Mouse (Mus musculus): Measurements from ENCODE around the gene Fnip2. TPM values are rescaled to one million over a fixed set of nuclear protein-coding genes. Genes with fewer than 3 reads are reported as not detected.

Fnip2 gene
- total RNA-seq, 4 experiments from 2014 or later: 12.9 to 23.2 (median 16.2) TPM

DNA sequence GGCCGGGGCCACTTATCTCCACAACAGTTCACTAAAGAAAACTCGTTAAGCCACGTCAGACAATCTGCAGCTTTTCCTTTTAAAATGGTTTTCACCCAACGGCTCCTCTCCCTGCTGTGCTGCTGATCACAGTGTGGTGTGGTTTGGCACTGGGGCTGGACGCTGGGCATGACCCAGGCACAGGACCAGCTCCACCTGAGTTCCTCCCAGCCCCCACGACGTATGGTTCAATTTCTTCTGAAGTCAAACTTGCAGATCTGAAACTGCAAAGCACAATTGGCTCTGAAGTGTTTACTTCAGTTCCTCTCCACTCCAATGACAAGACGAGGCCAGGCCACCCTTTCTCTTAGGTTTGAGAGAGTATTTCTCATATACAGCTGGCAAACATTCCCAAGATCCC, 39.1 kb downstream of the Fnip2 start:
- no peak for DNase-seq (ENCODE audit: low spot score)

DNA sequence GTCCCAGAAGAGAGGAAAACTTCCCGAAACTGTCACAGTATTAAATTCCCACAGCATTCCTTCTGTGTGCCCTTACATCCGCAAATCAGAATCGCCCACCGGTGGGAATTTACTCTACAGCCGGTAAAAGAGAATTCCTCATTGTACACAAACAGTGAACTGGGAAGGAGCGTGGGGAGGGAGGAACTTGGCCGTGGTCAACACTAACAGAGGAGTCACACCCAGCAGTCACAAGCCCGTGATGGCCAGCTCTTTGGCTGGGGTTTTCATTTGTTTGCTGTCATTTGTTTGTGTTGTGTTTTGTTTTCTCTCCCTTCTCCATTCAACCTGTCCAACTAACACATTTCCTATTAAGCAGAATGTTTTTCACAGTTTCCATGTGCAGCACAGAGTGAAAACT, 39.7 kb downstream of the Fnip2 start:
- DNase-seq (ENCODE audit: low spot score): no peak

DNA sequence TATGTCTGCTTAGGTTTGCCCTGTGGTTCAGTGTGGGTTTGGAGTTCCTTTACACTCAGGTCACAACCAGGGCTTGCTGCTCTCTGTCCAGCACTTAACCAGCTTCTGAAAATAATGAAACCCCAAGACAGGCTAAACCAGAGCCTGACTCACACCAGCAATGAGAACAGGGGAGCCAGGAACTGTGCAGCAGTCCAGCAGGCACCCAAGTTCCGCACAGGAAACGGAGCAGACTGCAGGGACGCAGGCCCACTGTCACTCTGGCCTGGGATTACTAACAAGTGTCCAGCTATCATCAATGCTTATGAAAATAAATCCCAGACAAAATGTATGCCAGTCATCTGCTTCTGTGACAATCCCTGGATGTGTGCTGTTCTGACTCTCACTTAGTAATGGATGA, 40.1 kb downstream of the Fnip2 start:
- DNase-seq (ENCODE audit: low spot score): no peak

- DNase-seq (ENCODE audit: low spot score): no peak
These were observed 44.2 kb downstream of the Fnip2 start for GRCm38 (mm10) chr3:79523349-79523748.

DNA sequence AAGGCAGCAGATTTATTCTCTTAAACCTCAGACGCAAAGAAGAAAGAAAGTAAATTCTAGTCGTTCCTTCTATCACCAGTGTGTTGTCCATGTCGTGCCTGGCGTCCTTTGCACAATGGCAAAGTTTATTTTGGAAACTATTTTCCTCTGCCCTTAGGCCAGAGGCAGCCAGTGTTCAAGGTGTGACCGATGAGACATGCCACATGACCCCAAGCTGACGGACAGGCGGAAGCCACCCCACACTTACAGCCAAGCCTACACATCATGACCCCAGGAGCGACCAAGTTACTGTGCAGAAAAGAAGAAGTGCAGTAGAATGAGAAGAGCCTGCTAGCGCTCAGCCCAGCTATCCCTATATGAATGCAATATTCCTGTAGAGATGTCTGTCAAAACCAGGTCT, 47.7 kb downstream of the Fnip2 start:
- DNase-seq (ENCODE audit: low spot score): no peak

DNA sequence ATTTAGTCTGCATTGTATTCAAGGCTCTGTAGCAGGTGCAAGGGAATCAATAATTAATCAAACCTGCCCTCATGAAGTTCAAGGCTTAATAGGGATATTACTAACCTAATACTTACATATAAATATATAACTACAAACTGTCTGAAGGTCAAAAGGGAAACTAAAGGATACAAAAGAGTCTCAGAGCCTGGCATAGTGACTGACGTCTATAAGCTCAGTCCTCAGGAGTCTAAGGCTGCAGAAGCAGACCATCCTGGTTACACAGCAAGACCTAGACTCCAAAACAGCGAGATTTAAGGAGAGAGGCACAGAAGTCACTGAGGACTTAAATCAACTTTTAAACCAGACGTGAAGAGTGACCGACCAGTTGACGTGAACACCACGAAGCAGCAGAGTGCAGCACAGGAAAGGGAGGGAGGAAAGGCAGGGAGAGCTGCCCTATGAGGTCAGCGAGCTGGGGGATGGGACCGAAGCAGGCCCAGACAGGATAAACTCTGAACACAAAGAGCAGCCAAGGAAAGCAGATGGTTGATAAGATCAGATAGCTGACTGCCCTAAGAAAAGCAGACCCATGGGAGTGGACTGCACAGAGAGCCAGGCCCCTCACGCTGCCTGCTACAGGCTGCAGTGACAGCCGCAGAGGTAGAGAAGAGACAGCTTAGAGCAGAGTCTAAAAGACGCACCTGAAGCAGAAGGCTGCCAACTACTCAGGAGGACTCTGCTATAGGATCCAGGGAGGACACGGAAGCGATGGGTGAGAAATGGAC, 48.7 kb downstream of the Fnip2 start:
- peak; percentile 67 for DNase-seq (ENCODE audit: low spot score)

GRCm38 (mm10) chr3:79517884-79518591, 49.6 kb downstream of the Fnip2 start:
- no peak for DNase-seq (ENCODE audit: low spot score)

- no peak for DNase-seq (ENCODE audit: low spot score)
These were observed 50.6 kb downstream of the Fnip2 start for GRCm38 (mm10) chr3:79516958-79517357.

DNA sequence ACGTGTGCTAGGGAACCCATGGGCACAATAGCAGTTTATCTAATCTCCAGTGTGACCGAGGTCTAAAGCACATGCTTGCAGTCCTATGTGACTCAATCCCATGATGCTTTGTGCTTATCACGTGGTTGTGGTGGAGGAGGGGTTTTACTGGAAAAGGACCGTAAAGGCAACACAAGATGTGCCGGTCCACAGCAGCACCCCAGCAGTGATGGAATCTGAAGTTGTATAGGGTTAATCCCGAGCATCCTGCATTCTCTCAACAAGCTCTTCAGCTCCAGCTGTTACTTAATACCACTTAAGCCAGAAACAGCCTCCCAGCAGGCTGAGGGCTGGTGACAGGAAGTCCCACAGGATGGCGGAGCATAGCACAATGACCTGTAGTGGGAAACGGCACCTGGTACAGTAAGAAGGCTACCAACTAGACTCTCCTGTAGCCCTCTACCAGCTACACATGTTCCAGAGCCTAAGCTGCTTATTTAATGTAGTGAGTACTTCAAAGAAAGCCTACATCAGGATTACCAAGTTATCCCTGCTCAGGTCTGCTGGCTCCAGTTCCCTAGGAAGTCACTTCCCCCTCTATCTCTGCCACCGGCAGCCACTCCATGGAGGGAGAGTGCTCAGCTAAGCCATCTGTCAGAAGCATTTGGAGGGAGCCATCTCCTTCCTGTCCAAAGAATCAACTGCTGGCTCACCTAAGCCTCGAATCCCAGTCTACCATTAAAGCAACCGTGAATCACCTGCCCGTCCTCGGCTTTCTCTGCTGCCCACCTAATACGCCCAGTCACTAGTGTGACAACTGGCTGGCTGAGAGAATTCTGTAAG, 51.3 kb downstream of the Fnip2 start:
- peak; percentile 64 for DNase-seq (ENCODE audit: low spot score)

DNA sequence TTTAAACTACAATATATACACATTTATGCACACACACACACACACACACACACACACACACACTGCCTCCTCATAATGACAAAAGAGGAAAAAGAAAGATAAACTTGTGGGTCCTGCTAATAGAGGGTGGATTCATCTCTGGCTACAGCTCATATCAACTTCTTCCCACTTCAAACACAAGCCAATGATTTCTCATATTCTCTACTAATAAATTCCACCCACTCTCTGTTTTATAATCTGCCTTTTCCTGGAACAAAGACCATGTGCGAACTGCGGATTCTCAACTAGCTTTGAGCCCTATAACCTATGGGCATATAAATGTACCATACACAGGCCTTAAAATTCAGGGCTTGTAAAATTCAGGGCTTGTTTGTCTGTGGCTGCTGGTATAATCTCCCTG, 53.3 kb downstream of the Fnip2 start:
- no peak for DNase-seq (ENCODE audit: low spot score)

- no peak for DNase-seq (ENCODE audit: low spot score)
These were observed 66.3 kb downstream of the Fnip2 start for GRCm38 (mm10) chr3:79501166-79501728.

GRCm38 (mm10) chr3:79500279-79500678, 67.3 kb downstream of the Fnip2 start:
- peak; percentile 74 for DNase-seq (ENCODE audit: low spot score)

GRCm38 (mm10) chr3:79496668-79497067, 70.9 kb downstream of the Fnip2 start:
- no peak for DNase-seq (ENCODE audit: low spot score)

GRCm38 (mm10) chr3:79495151-79495550, 72.4 kb downstream of the Fnip2 start:
- DNase-seq (ENCODE audit: low spot score): no peak

GRCm38 (mm10) chr3:79494028-79494427, 73.6 kb downstream of the Fnip2 start:
- no peak for DNase-seq (ENCODE audit: low spot score)

DNA sequence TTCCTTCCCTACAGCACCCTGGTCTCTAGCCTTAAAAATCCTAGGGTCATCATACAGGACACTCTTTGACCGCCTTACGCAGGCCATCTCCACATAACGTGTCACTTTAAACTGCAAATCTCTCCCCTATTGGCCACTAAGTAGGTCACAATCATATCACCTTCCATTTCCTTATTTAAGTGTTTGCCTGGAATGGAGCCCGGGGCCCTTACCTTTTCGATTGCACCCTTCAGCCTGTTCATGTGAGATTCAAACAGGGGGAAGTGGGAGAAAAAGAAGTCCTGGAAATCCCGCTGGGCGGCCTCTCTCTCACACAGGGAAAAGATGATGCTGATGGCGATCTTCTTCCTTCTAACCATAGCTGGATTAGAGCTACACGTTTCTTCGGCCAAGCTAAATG, 74.5 kb downstream of the Fnip2 start:
- no peak for DNase-seq (ENCODE audit: low spot score)

- no peak for DNase-seq (ENCODE audit: low spot score)
These were observed 76.0 kb downstream of the Fnip2 start for GRCm38 (mm10) chr3:79491614-79492013.

- DNase-seq (ENCODE audit: low spot score): no peak
These were observed 77.5 kb downstream of the Fnip2 start for GRCm38 (mm10) chr3:79490102-79490501.

DNA sequence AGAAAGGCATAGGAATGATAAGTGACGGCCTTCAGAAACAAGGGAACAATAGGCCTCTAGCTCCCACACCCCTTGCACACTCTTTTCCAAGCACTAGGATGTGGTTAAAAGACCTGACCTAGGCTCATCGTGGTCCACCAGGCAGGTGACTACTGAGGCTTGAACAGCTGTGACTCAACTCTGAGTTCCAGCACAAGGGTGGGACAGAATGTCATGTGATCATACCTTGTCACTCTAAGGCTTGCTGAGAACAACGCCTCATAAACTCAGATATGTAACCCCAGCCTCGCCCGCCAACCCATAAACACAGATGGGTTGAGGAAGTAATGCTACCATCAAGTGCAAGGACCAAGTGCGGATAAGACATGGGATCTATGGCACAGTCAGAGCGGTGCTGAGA, 79.6 kb downstream of the Fnip2 start:
- no peak for DNase-seq (ENCODE audit: low spot score)

- peak; percentile 41 for DNase-seq (ENCODE audit: low spot score)
These were observed 83.1 kb downstream of the Fnip2 start for GRCm38 (mm10) chr3:79484286-79485063.

DNA sequence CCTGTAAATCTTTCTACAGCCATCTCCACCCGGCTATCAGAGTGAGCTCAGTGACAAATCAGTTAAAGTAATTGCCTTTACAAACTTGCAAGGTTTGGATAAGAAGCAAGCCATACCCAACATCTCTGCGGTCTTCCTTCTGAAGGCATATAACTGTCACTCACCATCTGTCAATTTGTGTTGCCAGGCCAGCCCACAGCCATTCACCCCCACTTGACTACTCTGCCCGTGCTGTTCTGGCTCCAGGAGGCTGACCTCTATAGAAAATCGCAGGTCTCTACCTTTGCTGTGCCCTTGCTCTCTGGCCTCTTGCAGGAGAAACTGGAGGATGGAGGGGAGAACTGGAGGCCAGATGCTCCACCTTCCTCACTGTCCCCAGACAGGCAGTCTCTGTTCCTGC, 88.7 kb downstream of the Fnip2 start:
- DNase-seq (ENCODE audit: low spot score): no peak

Measured in heart, adult 8-10 months (tissue).